Mouse (Mus musculus) embryonic facial prominence, embryonic 11.5 days (tissue): ENCODE measurements around the gene Lcn8. TPM values are rescaled to one million over a fixed set of nuclear protein-coding genes. Genes with fewer than 3 reads are reported as not detected.

Source experiments
- ATAC-seq: fragments of 200-750 bp; cut with Nextera tagmentation; replicated peaks from 2 replicates; pipeline ENCODE4 v1.8.0; 2017; ENCODE audit warnings: low read depth; ENCODE audit not compliant: insufficient number of reproducible peaks, low FRiP score, low TSS enrichment
- DNase-seq: peaks from one replicate; pipeline ENCODE4 v3.0.0-alpha.2; 2015; ENCODE audit warnings: low spot score
- H3K27ac ChIP-seq: fragments of 300-500 bp; sonication (generic); replicated peaks from 2 replicates; pipeline ENCODE4 v1.5.1; 2014; ENCODE audit warnings: mild to moderate bottlenecking, low read depth, low read length, control low read depth
- H3K27me3 ChIP-seq: fragments of 300-500 bp; sonication (generic); 2 replicates; pipeline ENCODE4 v1.6.1; 2014; ENCODE audit warnings: mild to moderate bottlenecking, low read length, moderate library complexity, mixed read lengths; ENCODE audit not compliant: control insufficient read depth, insufficient read depth
- H3K36me3 ChIP-seq: fragments of 300-500 bp; sonication (generic); replicated peaks from 2 replicates; pipeline ENCODE4 v1.6.1; 2014; ENCODE audit warnings: low read depth, mild to moderate bottlenecking, low read length, moderate library complexity, mixed read lengths; ENCODE audit not compliant: control insufficient read depth, insufficient read depth
- H3K4me1 ChIP-seq: fragments of 300-500 bp; sonication (generic); 2 replicates; pipeline ENCODE4 v1.6.1; 2014; ENCODE audit warnings: low read length, mixed read lengths; ENCODE audit not compliant: control insufficient read depth, insufficient read depth
- H3K4me2 ChIP-seq: fragments of 300-500 bp; sonication (generic); 2 replicates; pipeline ENCODE4 v1.6.1; 2014; ENCODE audit warnings: low read depth, mild to moderate bottlenecking, control low read depth, low read length, moderate library complexity
- H3K4me3 ChIP-seq: fragments of 300-500 bp; sonication (generic); 2 replicates; pipeline ENCODE4 v1.5.1; 2014; ENCODE audit warnings: low read depth, low read length, control low read depth
- H3K9ac ChIP-seq: fragments of 300-500 bp; sonication (generic); replicated peaks from 2 replicates; pipeline ENCODE4 v1.6.1; 2014; ENCODE audit warnings: mild to moderate bottlenecking, control low read depth, low read length
- H3K9me3 ChIP-seq: fragments of 300-500 bp; sonication (generic); replicated peaks from 2 replicates; pipeline ENCODE4 v1.6.1; 2016; ENCODE audit warnings: mild to moderate bottlenecking, low read length, inconsistent platforms, mixed read lengths; ENCODE audit not compliant: control insufficient read depth
- WGBS: fragments of 180-500 bp; shearing (Covaris S2); extraction: QIAGEN DNeasy Blood & Tissue Kit; methylation state at CpG from one replicate; pipeline ENCODE4 v1.1.7; 2014; 5-methylcytosine and 5-hydroxymethylcytosine counted together
- polyA plus RNA-seq: library from polyadenylated mRNA; unstranded; fragments of >200 nt; fragmentation: Nextera tagmentation; extraction: Ambion mirVana; gene quantifications from 2 replicates; pipeline ENCODE4 v1.2.1, GENCODE M21; 2014

The Lcn8 gene
- polyA plus RNA-seq, result not detected in 2 replicates

- no peaks in the 10 kb centered on the region for H3K9me3 ChIP-seq
- no peak within 1 kb of the TSS for H3K4me3 ChIP-seq
- ATAC-seq (no peak), DNase-seq (no peak)
- H3K9ac ChIP-seq, result no peak within 1 kb of the TSS
- no peaks in the 10 kb centered on the region for H3K4me1 ChIP-seq
- H3K27ac ChIP-seq, result no peak within 1 kb of the TSS
- no peaks in the 10 kb centered on the region for H3K27me3 ChIP-seq
- 78% methylated on average over 2 of the region's 2 CpGs for WGBS
- H3K36me3 ChIP-seq, result no peaks in the 10 kb centered on the region
- no peak within 1 kb of the TSS for H3K4me2 ChIP-seq
These were observed at the start of gene Lcn8 for GRCm38 (mm10) chr2:25652902-25653301. Gene Lcn8 (plus strand): TSS chr2:25653120.

GRCm38 (mm10) chr2:25607761-25608622 lies 44.9 kb upstream of the Lcn8 start, which contains the start of gene Rabl6:
Gene Rabl6 (minus strand): TSS chr2:25608521.
- Histone ChIP-seq H3K4me2 (peak within 1 kb of the TSS; percentile 62), H3K27ac (peak within 1 kb of the TSS; percentile 88), H3K9ac (peak within 1 kb of the TSS; percentile 96), H3K9me3 (no peaks in the 10 kb centered on the region), H3K36me3 (no peaks in the 10 kb centered on the region), H3K4me3 (peak within 1 kb of the TSS; percentile 94), H3K4me1 (peaks cover 2% of the 10 kb centered on the region; the same call in 1 of the 2 replicates), H3K27me3 (no peaks in the 10 kb centered on the region)
- peak; percentile 83 for ATAC-seq
- under 1% methylated on average over 76 of the region's 80 CpGs for WGBS
- DNase-seq, result peak; percentile 94

- no peaks in the 10 kb centered on the region for H3K9me3 ChIP-seq
- H3K9ac ChIP-seq, result peak overlapping the region; percentile 46
- peak overlapping the region; percentile 30 for H3K4me2 ChIP-seq
- H3K4me1 ChIP-seq, result peaks cover 2% of the 10 kb centered on the region; the same call in 1 of the 2 replicates
- ATAC-seq (peak; percentile 9; the same call in 1 of the 2 replicates), DNase-seq (no peak)
- H3K27me3 ChIP-seq, result no peaks in the 10 kb centered on the region
- H3K4me3 ChIP-seq, result peak overlapping the region; percentile 15; the same call in 1 of the 2 replicates
- no peaks in the 10 kb centered on the region for H3K36me3 ChIP-seq
- 71% methylated on average over 10 of the region's 10 CpGs for WGBS
- H3K27ac ChIP-seq, result no peak overlapping the region
These were observed 44.2 kb upstream of the Lcn8 start for GRCm38 (mm10) chr2:25608671-25609070.

GRCm38 (mm10) chr2:25616398-25616797 lies 36.5 kb upstream of the Lcn8 start:
- WGBS, result 18% methylated on average over 22 of the region's 22 CpGs
- Histone ChIP-seq H3K27ac (no peak overlapping the region), H3K27me3 (peaks cover 26% of the 10 kb centered on the region), H3K9ac (no peak overlapping the region), H3K4me1 (no peaks in the 10 kb centered on the region), H3K4me3 (no peak overlapping the region), H3K36me3 (no peaks in the 10 kb centered on the region), H3K4me2 (no peak overlapping the region), H3K9me3 (no peaks in the 10 kb centered on the region)
- no peak for DNase-seq
- no peak for ATAC-seq

- ATAC-seq, result no peak
- no peak within 1 kb of the TSS for H3K9ac ChIP-seq
- H3K4me1 ChIP-seq, result no peaks in the 10 kb centered on the region
- no peaks in the 10 kb centered on the region for H3K36me3 ChIP-seq
- WGBS, result 84% methylated on average over 3 of the region's 3 CpGs
- H3K9me3 ChIP-seq, result no peaks in the 10 kb centered on the region
- no peak within 1 kb of the TSS for H3K4me3 ChIP-seq
- no peak for DNase-seq
- H3K27me3 ChIP-seq, result peaks cover 26% of the 10 kb centered on the region
- H3K27ac ChIP-seq, result no peak within 1 kb of the TSS
- H3K4me2 ChIP-seq, result no peak within 1 kb of the TSS
These were observed 35.3 kb upstream of the Lcn8 start, which contains the start of gene Ccdc183 for GRCm38 (mm10) chr2:25617578-25617977. Gene Ccdc183 (minus strand): TSS chr2:25617678.

- no peaks in the 10 kb centered on the region for H3K4me1 ChIP-seq
- no peaks in the 10 kb centered on the region for H3K9me3 ChIP-seq
- DNase-seq, result no peak
- WGBS, result 78% methylated on average over 6 of the region's 6 CpGs
- H3K4me2 ChIP-seq, result no peak overlapping the region
- H3K9ac ChIP-seq, result no peak overlapping the region
- no peak overlapping the region for H3K27ac ChIP-seq
- H3K4me3 ChIP-seq, result no peak overlapping the region
- peaks cover 24% of the 10 kb centered on the region for H3K27me3 ChIP-seq
- ATAC-seq, result no peak
- no peaks in the 10 kb centered on the region for H3K36me3 ChIP-seq
These were observed 32.5 kb upstream of the Lcn8 start for GRCm38 (mm10) chr2:25620386-25620785.

GRCm38 (mm10) chr2:25620852-25621228 lies 32.1 kb upstream of the Lcn8 start:
- Histone ChIP-seq H3K4me3 (no peak overlapping the region), H3K9ac (no peak overlapping the region), H3K4me1 (no peaks in the 10 kb centered on the region), H3K27ac (no peak overlapping the region), H3K36me3 (no peaks in the 10 kb centered on the region), H3K27me3 (peaks cover 20% of the 10 kb centered on the region), H3K9me3 (no peaks in the 10 kb centered on the region), H3K4me2 (no peak overlapping the region)
- WGBS, result 79% methylated on average over 4 of the region's 4 CpGs
- no peak for DNase-seq
- ATAC-seq, result no peak
